Mouse (Mus musculus) MEL (cell line): ENCODE data around the gene Rcc1. TPM values are rescaled to one million over a fixed set of nuclear protein-coding genes. Genes with fewer than 3 reads are reported as not detected.

Experiments
- DNase-seq: peaks from one replicate; pipeline ENCODE4 v3.0.0; 2011; ENCODE audit warnings: low read depth, low spot score
- H3K27ac ChIP-seq: 2 replicates; pipeline ENCODE4 v1.5.1; 2012; ENCODE audit warnings: low read depth, mild to moderate bottlenecking, control low read depth, low read length, moderate library complexity; ENCODE audit not compliant: control insufficient read depth
- H3K27me3 ChIP-seq, 2 experiments: fragments of 150-350 bp in 1 of 2; sonication (generic) in 1 of 2; 2 replicates each; pipeline ENCODE4 v1.6.1; 2012; ENCODE audit warnings: low read length in 2 of 2, mild to moderate bottlenecking in 2 of 2, improper control_type of control experiment in 1 of 2, moderate library complexity in 1 of 2; ENCODE audit not compliant: insufficient read depth in 2 of 2, control insufficient read depth in 1 of 2
- H3K36me3 ChIP-seq, 2 experiments: 2 replicates each; pipeline ENCODE4 v1.6.1; 2012 to 2014; ENCODE audit warnings: low read length in 2 of 2, improper control_type of control experiment in 1 of 2, inconsistent platforms in 1 of 2, mild to moderate bottlenecking in 1 of 2; ENCODE audit not compliant: insufficient read depth in 2 of 2, control insufficient read depth in 1 of 2
- H3K4me1 ChIP-seq, 2 experiments: fragments of 150-350 bp in 1 of 2; sonication (generic) in 1 of 2; 2 replicates each; pipeline ENCODE4 v1.6.1; 2012; ENCODE audit warnings: low read length in 2 of 2, improper control_type of control experiment in 1 of 2, mild to moderate bottlenecking in 1 of 2; ENCODE audit not compliant: insufficient read depth in 2 of 2, control insufficient read depth in 1 of 2
- H3K4me3 ChIP-seq, 2 experiments: fragments of 150-350 bp in 1 of 2; sonication (generic) in 1 of 2; 2 replicates each; pipeline ENCODE4 v1.5.1; 2012; ENCODE audit warnings: low read depth in 2 of 2, low read length in 2 of 2, mild to moderate bottlenecking in 2 of 2, moderate library complexity in 2 of 2, control low read depth in 1 of 2, improper control_type of control experiment in 1 of 2; ENCODE audit not compliant: control insufficient read depth in 1 of 2, insufficient read depth in 1 of 2
- H3K79me2 ChIP-seq: 2 replicates; pipeline ENCODE4 v1.6.1; 2012; ENCODE audit warnings: mild to moderate bottlenecking, low read length, moderate library complexity; ENCODE audit not compliant: control insufficient read depth, poor library complexity, insufficient read depth
- H3K9ac ChIP-seq: 2 replicates; pipeline ENCODE4 v1.6.1; 2012; ENCODE audit warnings: low read depth, mild to moderate bottlenecking, control low read depth, low read length, moderate library complexity; ENCODE audit not compliant: control insufficient read depth, poor library complexity, severe bottlenecking
- H3K9me3 ChIP-seq: fragments of 150-350 bp; sonication (generic); replicated peaks from 2 replicates; pipeline ENCODE4 v1.6.1; 2012; ENCODE audit warnings: mild to moderate bottlenecking, low read length, improper control_type of control experiment, moderate library complexity; ENCODE audit not compliant: insufficient read depth
- EP300 ChIP-seq, 2 experiments: IDR thresholded peaks; 2 replicates each; pipeline ENCODE4 v1.6.1; 2011; ENCODE audit warnings: improper control_type of control experiment in 2 of 2, low read length in 2 of 2, low read depth in 1 of 2, mild to moderate bottlenecking in 1 of 2
- GABPA ChIP-seq: IDR thresholded peaks from 2 replicates; pipeline ENCODE4 v1.6.1; 2012; ENCODE audit warnings: low read depth, mild to moderate bottlenecking, inconsistent platforms, low read length, improper control_type of control experiment, moderate library complexity
- MAX ChIP-seq: IDR thresholded peaks from 2 replicates; pipeline ENCODE4 v1.6.1; 2011; ENCODE audit warnings: low read length, improper control_type of control experiment
- MAZ ChIP-seq: IDR thresholded peaks from 2 replicates; pipeline ENCODE4 v1.6.1; 2012; ENCODE audit warnings: low read depth, mild to moderate bottlenecking, inconsistent platforms, low read length, improper control_type of control experiment
- MEF2A ChIP-seq: IDR thresholded peaks from 2 replicates; pipeline ENCODE4 v1.6.1; 2014; ENCODE audit warnings: low read depth, mild to moderate bottlenecking, inconsistent platforms, low read length, improper control_type of control experiment; ENCODE audit not compliant: poor library complexity, insufficient replicate concordance, severe bottlenecking; ENCODE audit errors: extremely low read depth
- MXI1 ChIP-seq: IDR thresholded peaks from 2 replicates; pipeline ENCODE4 v1.6.1; 2011; ENCODE audit warnings: mild to moderate bottlenecking, low read depth, low read length, improper control_type of control experiment
- NRF1 ChIP-seq: IDR thresholded peaks from 2 replicates; pipeline ENCODE4 v1.6.1; 2014; ENCODE audit warnings: low read depth, mild to moderate bottlenecking, inconsistent platforms, low read length, improper control_type of control experiment, moderate library complexity; ENCODE audit not compliant: poor library complexity, insufficient read depth, severe bottlenecking
- POLR2AphosphoS2 ChIP-seq: IDR thresholded peaks from 2 replicates; pipeline ENCODE4 v1.6.1; 2011; ENCODE audit warnings: low read length, improper control_type of control experiment
- USF1 ChIP-seq: IDR thresholded peaks from 2 replicates; pipeline ENCODE4 v1.6.1; 2014; ENCODE audit warnings: low read depth, mild to moderate bottlenecking, inconsistent platforms, low read length, improper control_type of control experiment, moderate library complexity
- polyA plus RNA-seq, 2 experiments: library from polyadenylated mRNA; stranded (reverse) in 1 of 2; unstranded in 1 of 2; fragments of >175 nt in 1 of 2; fragments of >200 nt in 1 of 2; gene quantifications; 2 replicates each; pipeline versions ENCODE4 v1.2.1 to v1.2.4; 2012; ENCODE audit warnings: low replicate concordance in 2 of 2, low read depth in 1 of 2; ENCODE audit not compliant: insufficient read length in 2 of 2, insufficient read depth in 1 of 2, missing spikeins in 1 of 2
- total RNA-seq: library from RNA; depleted of rRNA; stranded (reverse); fragments of 300-350 nt; gene quantifications from 2 replicates; pipeline ENCODE4 v1.2.3, GENCODE M21; 2012

Rcc1 gene
- total and polyA plus RNA-seq, 3 experiments = 83.6 to 186 (median 147) TPM

DNA sequence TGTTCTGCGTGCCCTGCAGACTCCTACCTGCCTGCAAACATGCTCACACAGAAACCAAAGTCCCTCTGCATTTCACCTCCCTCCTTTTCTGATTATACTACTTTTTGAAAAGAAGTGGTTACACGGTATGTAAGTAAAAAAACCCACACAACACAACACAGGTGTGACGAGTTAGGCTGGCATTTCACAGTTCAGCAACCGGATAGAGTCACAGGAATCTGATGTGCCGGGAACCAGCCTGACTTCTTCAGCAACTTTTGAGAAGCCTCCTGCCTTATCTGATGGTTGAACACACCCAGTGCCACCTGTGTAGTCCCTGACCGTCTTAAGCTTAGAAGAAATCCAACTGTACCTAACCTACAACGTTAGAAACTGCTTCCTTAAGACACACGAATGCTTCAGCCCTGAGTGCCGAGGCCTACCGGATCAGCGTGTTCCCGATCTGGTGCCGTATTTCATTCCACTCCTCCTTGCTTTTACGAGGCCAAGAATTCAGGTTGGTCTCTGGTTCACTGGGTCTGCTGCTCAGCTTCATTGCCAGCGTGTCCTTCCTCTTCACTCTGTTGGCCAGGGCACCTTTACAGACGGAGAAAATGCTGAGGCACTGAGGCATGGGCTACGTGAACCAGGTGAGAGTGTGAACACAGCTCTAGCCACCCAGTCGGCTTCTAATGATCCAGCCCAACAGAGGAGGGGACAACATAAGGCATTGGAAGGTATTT lies 14.2 kb upstream of the Rcc1 start:
- H3K79me2 ChIP-seq = no peaks in the 10 kb centered on the region
- no peak overlapping the region for H3K9ac ChIP-seq
- no peak for DNase-seq
- TF ChIP-seq POLR2AphosphoS2 (no peak), EP300 (IDR thresholded peaks at IDR 0.05; ENCODE audit: low read depth in 1 of 2, low read length in 2 of 2) (no peak), MAZ (no peak), GABPA (no peak)
- no peaks in the 10 kb centered on the region for H3K9me3 ChIP-seq
- no peak overlapping the region for H3K27ac ChIP-seq
- peaks cover 0 to 24% of the 10 kb centered on the region in 2 experiments; a peak in 2 of 4 replicates for H3K36me3 ChIP-seq
- no peak overlapping the region for H3K4me3 ChIP-seq
- H3K27me3 ChIP-seq = no peaks in the 10 kb centered on the region
- no peaks in the 10 kb centered on the region for H3K4me1 ChIP-seq

DNA sequence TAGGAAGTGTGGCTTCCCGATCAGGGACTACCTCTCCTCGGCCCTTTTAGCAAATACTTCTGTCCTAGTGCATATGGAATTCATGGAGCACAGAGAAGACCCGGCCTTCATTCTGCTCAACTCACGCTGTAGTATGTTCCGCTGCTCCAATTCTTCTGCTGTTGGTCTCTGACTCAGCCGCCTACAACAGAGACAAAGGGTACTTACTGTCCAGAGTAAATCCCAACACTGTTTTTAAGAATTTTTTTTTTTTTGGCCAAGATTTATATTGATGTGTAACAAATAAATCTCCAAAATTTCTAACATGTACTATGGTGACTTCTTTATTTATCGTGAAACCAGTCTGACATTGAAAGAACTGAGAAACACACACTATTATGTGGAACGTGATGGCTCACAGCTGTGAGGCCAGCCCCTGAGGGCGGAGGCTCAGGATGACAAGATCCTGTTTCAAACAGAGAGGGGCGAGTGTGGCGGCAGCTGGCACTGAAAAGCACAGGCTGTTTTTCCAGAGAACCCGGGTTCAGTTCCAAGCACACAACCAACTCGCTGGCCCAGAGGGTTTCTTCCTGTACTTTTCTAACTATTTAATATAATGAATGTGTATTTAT lies 12.2 kb upstream of the Rcc1 start:
- no peak overlapping the region for H3K4me3 ChIP-seq
- DNase-seq = no peak
- no peaks in the 10 kb centered on the region for H3K9me3 ChIP-seq
- TF ChIP-seq MAX (no peak), NRF1 (no peak), MXI1 (no peak), MEF2A (no peak)
- no peaks in the 10 kb centered on the region for H3K4me1 ChIP-seq
- no peaks in the 10 kb centered on the region for H3K27me3 ChIP-seq
- no peak overlapping the region for H3K27ac ChIP-seq
- H3K36me3 ChIP-seq = peaks cover 0 to 29% of the 10 kb centered on the region in 2 experiments; a peak in 2 of 4 replicates
- H3K79me2 ChIP-seq = no peaks in the 10 kb centered on the region
- no peak overlapping the region for H3K9ac ChIP-seq

DNA sequence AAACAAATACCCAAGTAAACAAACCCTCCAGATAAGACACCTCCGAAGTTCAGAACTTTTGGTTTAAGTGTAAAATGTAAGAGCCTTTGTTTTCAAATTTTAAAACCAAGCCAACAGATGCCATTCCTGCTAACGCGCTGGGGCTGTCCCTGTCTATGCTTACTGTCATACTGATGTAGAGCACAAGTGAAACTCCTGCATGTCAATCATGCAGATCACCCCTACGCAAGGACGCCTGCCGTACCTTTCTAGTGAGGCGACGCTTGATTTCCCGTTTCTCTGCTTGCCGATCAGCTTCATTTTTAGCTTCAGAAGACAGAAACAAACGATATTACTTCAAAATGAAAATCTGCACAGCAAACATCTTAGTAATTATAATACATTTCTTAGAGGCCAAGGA lies 10.1 kb upstream of the Rcc1 start:
- no peak for TF ChIP-seq USF1
- Histone ChIP-seq H3K9me3 (no peaks in the 10 kb centered on the region), H3K27me3 (no peaks in the 10 kb centered on the region), H3K9ac (no peak overlapping the region), H3K4me1 (no peaks in the 10 kb centered on the region), H3K36me3 (peaks cover 0 to 26% of the 10 kb centered on the region in 2 experiments; a peak in 2 of 4 replicates), H3K27ac (no peak overlapping the region), H3K79me2 (no peaks in the 10 kb centered on the region), H3K4me3 (no peak overlapping the region)
- no peak for DNase-seq
